In the genomic region with DNA sequence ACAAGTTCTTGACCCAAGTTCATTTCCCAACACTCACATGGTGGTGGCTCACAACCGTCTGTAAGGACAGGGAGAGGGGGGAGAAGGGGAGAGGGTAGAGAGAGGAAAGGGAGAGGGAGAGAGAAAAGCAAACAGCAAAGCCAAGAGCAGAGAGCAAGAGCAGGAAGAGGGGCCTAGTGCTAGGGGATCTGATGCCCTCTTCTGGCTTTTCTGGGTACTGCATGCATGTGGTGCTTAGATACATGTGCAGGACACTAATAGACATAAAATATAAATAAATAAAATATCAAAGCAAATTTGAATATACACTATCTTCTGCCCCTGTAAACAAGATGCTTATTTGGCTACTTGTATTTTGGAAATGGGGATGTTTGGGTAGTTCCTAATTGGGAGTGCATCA, we compare ENCODE assay signal across 8 mouse cellular contexts.
DNase-seq lines count a peak whose midpoint lies in the region; ATAC-seq and TF ChIP-seq lines count a peak whose summit lies in the region.

No protein-coding gene starts in this region.

- no peak for ATAC-seq in heart, postnatal 0 days (ENCODE audit: insufficient read depth, low read depth)
- ATAC-seq in heart, embryonic 11.5 days (replicated peaks; ENCODE audit: insufficient number of reproducible peaks, low FRiP score, low TSS enrichment), result no peak

- no peaks in the 10 kb centered on the region for H3K4me1 ChIP-seq in heart, postnatal 0 days (ENCODE audit: control insufficient read depth, insufficient read depth)
- no peaks in the 10 kb centered on the region for H3K4me1 ChIP-seq in heart, embryonic 11.5 days (ENCODE audit: control insufficient read depth, insufficient read depth, low read length)
- no peaks in the 10 kb centered on the region for H3K4me1 ChIP-seq in embryonic fibroblast, embryonic 13.5 days (ENCODE audit: control insufficient read depth, insufficient read depth, low read length)

- no peaks in the 10 kb centered on the region for H3K9me3 ChIP-seq in heart, postnatal 0 days (replicated peaks; ENCODE audit: control insufficient read depth, low read length)
- H3K9me3 ChIP-seq in heart, embryonic 11.5 days (replicated peaks; ENCODE audit: control insufficient read depth, low read length), result no peaks in the 10 kb centered on the region

- peak; percentile 47 for TF ChIP-seq CTCF in heart, postnatal 0 days (IDR thresholded peaks at IDR 0.05; ENCODE audit: low read depth)
- 0 out of 2 replicates have a peak, but pooled peaks have one; percentile 18 for TF ChIP-seq CTCF in embryonic fibroblast, embryonic 13.5 days (IDR thresholded peaks at IDR 0.05; ENCODE audit: borderline replicate concordance, insufficient read depth, low read length)

- no peak overlapping the region for H3K9ac ChIP-seq in heart, postnatal 0 days (replicated peaks; ENCODE audit: low read depth, low read length)
- no peak overlapping the region for H3K9ac ChIP-seq in heart, embryonic 11.5 days (ENCODE audit: low read depth, low read length)

- no peaks in the 10 kb centered on the region for H3K27me3 ChIP-seq in heart, postnatal 0 days (ENCODE audit: control insufficient read depth, insufficient read depth, low read length)
- no peaks in the 10 kb centered on the region for H3K27me3 ChIP-seq in heart, embryonic 11.5 days (ENCODE audit: control insufficient read depth, insufficient read depth, low read length)

- 15% methylated on average over 1 of the region's 1 CpGs for WGBS in heart, postnatal 0 days
- 29% methylated on average over 1 of the region's 1 CpGs for WGBS in heart, embryonic 11.5 days (ENCODE audit: insufficient replicate concordance)

- no peak for TF ChIP-seq EP300 in heart, postnatal 0 days (IDR thresholded peaks at IDR 0.05; ENCODE audit: low read depth)

- H3K4me2 ChIP-seq in heart, postnatal 0 days (ENCODE audit: low read depth, low read length), result no peak overlapping the region
- no peak overlapping the region for H3K4me2 ChIP-seq in heart, embryonic 11.5 days

- no peak overlapping the region for H3K27ac ChIP-seq in heart, postnatal 0 days (ENCODE audit: low read depth)
- H3K27ac ChIP-seq in heart, embryonic 11.5 days (ENCODE audit: low read depth, low read length), result no peak overlapping the region
- H3K27ac ChIP-seq in embryonic fibroblast, embryonic 13.5 days (ENCODE audit: insufficient read depth, low read length), result no peak overlapping the region

- no peak overlapping the region for H3K4me3 ChIP-seq in heart, postnatal 0 days (ENCODE audit: low read depth, low read length)
- no peak overlapping the region for H3K4me3 ChIP-seq in heart, embryonic 11.5 days (ENCODE audit: low read depth, low read length)
- no peak overlapping the region for H3K4me3 ChIP-seq in embryonic fibroblast, embryonic 13.5 days (ENCODE audit: insufficient read depth, low read length)

- H3K36me3 ChIP-seq in heart, postnatal 0 days (replicated peaks; ENCODE audit: control insufficient read depth, insufficient read depth, low read length), result no peaks in the 10 kb centered on the region
- H3K36me3 ChIP-seq in heart, embryonic 11.5 days (ENCODE audit: control insufficient read depth, insufficient read depth, low read length), result no peaks in the 10 kb centered on the region

- no peak for TF ChIP-seq POLR2A in embryonic fibroblast, embryonic 13.5 days (IDR thresholded peaks at IDR 0.05; ENCODE audit: low read depth, low read length)

- no peak for DNase-seq in heart, postnatal 0 days (ENCODE audit: low spot score)
- peak; percentile 0 to 15 for DNase-seq in CD8-positive naive resting alpha-beta T cell, adult 2 months (ENCODE audit: low read depth in 2 of 2, low spot score in 2 of 2)
- peak; percentile 74 for DNase-seq in adrenal gland, postnatal 10 days
- DNase-seq in layer of hippocampus, adult 9-11 months, result peak; percentile 2
- peak; percentile 39 for DNase-seq in naive thymus-derived CD4-positive, alpha-beta T cell, adult 2 months (ENCODE audit: low read depth)
- peak; percentile 21 for DNase-seq in thymus, postnatal 0 days (ENCODE audit: low spot score)
